Mouse (Mus musculus): Measurements from ENCODE around the gene Supt4a. TPM values are rescaled to one million over a fixed set of nuclear protein-coding genes. Genes with fewer than 3 reads are reported as not detected.
A peak's percentile ranks its signal among the peaks of the same experiment; 100 is the strongest.

The Supt4a gene
- polyA plus RNA-seq, 1 experiment, result 158 TPM

DNA sequence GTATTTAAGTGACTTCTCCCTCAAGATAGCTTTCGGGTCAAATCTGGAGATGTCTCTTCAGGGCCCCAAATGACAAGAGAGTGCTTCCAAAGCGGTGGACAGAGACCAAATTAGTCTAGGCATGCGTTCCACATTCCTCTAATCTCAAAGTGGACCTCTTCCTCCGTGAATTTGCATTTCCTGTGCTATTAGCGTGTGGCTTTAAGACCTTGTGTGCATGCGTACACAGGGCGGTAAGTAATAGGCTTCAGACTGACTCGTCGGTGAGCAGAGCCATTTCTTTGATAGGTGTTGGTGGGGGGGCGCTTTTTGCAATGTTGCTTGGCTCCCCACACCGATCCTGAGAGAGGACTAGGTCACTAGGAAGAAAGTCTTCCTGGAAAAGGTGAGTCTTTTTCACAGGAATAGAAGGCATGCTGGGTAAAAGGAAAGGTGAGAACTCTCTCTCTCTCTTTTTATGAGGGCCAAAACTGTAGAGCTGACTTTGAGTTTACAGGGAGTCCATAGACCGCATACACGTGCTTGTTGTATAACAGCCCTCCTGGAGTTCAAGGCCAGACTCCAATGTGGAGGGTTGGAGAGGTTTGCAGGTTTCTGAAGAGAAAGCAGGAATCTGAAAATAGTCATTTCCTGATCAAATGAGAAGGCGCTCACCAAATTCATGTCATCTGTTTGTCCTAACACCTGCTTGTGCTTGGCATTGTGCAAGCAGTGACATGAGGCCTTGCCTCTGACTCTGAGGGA is 35.3 kb upstream of the Supt4a start:
- H3K4me3 ChIP-seq (replicated peaks; ENCODE audit: insufficient read depth, low read depth, low read length), result no peak overlapping the region
- TF ChIP-seq CTCF (IDR thresholded peaks at IDR 0.05; ENCODE audit: borderline replicate concordance, insufficient read depth, low read depth, low read length), result no peak
- no peak for TF ChIP-seq POLR2A (IDR thresholded peaks at IDR 0.05; ENCODE audit: borderline replicate concordance, insufficient read depth, low read length)

DNA sequence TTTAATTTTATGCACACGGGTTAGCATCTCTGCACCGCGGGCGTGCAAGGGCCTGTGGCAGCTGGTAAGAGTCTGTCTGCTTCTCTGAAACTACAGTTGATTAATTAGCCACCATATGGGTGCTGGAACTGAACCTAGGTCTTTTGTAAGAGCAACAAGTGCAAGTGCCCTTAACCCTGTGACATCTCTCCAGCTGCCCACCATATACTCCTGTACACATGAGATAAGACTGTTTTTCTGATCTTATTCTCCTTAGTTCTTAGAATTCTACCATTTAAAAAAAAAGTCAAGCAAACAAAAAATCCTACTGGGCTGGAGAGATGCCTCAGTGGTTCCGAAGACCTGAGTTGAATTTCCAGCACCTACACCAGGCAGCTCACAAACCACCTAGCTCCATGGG is 33.7 kb upstream of the Supt4a start:
- Histone ChIP-seq H3K27me3 (ENCODE audit: control insufficient read depth, insufficient read depth, low read length) (no peaks in the 10 kb centered on the region), H3K27ac (ENCODE audit: insufficient read depth, low read length) (no peak overlapping the region), H3K4me3 (replicated peaks; ENCODE audit: insufficient read depth, low read depth, low read length) (no peak overlapping the region), H3K4me1 (ENCODE audit: control insufficient read depth, insufficient read depth, low read length) (no peaks in the 10 kb centered on the region)
- no peak for DNase-seq
- 53% methylated on average over 5 of the region's 5 CpGs for WGBS
- no peak for TF ChIP-seq CTCF (IDR thresholded peaks at IDR 0.05; ENCODE audit: borderline replicate concordance, insufficient read depth, low read depth, low read length)
- no peak for TF ChIP-seq POLR2A (IDR thresholded peaks at IDR 0.05; ENCODE audit: borderline replicate concordance, insufficient read depth, low read length)

More for the DNA sequence above, 35.3 kb upstream of the Supt4a start:
- Histone ChIP-seq H3K4me1 (ENCODE audit: control insufficient read depth, insufficient read depth, low read length) (no peaks in the 10 kb centered on the region), H3K27me3 (ENCODE audit: control insufficient read depth, insufficient read depth, low read length) (no peaks in the 10 kb centered on the region), H3K27ac (ENCODE audit: insufficient read depth, low read length) (no peak overlapping the region)
- no peak for DNase-seq
- 82% methylated on average over 14 of the region's 14 CpGs for WGBS

DNA sequence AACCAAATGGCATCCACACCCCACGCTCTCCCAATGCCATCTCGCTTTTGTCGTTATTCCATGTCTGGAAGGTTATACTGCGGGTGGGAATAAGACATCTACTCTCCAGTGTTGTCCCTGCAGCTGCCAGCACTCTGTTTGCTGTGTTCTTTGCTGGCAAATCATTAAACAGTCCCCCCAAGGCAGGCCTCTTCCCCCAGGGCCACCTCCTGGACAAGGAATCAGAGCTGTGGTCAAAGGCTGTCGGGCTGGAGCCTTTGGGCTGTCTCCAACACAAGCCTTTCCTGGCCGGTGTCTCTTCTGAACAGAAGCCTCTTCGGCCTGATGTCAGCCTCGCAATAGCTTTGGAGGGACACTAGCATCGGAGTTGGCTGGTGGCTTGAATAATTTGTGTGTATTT is 33.1 kb upstream of the Supt4a start:
- no peaks in the 10 kb centered on the region for H3K4me1 ChIP-seq (ENCODE audit: control insufficient read depth, insufficient read depth, low read length)
- no peaks in the 10 kb centered on the region for H3K27me3 ChIP-seq (ENCODE audit: control insufficient read depth, insufficient read depth, low read length)
- H3K27ac ChIP-seq (ENCODE audit: insufficient read depth, low read length), result no peak overlapping the region
- WGBS, result 59% methylated on average over 9 of the region's 9 CpGs
- DNase-seq, result no peak
- H3K4me3 ChIP-seq (replicated peaks; ENCODE audit: insufficient read depth, low read depth, low read length), result no peak overlapping the region
- TF ChIP-seq POLR2A (IDR thresholded peaks at IDR 0.05; ENCODE audit: borderline replicate concordance, insufficient read depth, low read length) (no peak), CTCF (IDR thresholded peaks at IDR 0.05; ENCODE audit: borderline replicate concordance, insufficient read depth, low read depth, low read length) (no peak)

DNA sequence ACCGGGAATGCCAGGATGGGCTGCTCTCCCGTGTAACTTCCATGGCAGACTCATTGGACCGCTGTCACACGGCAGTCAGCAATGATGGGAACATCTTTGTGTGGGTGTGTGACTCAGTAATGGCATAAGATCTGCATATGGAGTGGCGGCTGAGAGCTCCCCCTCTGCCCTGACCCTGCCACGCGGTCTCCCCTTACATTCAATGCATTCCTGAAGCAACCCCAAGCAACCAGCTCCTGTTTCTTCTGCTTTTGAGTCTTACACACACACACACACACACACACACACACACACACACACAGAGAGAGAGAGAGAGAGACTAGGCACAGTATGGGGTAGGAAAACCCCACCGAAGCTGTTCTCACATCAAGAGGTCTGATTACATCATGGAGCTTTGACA is 29.8 kb upstream of the Supt4a start:
- no peak overlapping the region for H3K27ac ChIP-seq (ENCODE audit: insufficient read depth, low read length)
- TF ChIP-seq POLR2A (IDR thresholded peaks at IDR 0.05; ENCODE audit: borderline replicate concordance, insufficient read depth, low read length) (no peak), CTCF (IDR thresholded peaks at IDR 0.05; ENCODE audit: borderline replicate concordance, insufficient read depth, low read depth, low read length) (no peak)
- no peak for DNase-seq
- no peaks in the 10 kb centered on the region for H3K27me3 ChIP-seq (ENCODE audit: control insufficient read depth, insufficient read depth, low read length)
- 15% methylated on average over 8 of the region's 8 CpGs for WGBS
- H3K4me3 ChIP-seq (replicated peaks; ENCODE audit: insufficient read depth, low read depth, low read length), result no peak overlapping the region
- H3K4me1 ChIP-seq (ENCODE audit: control insufficient read depth, insufficient read depth, low read length), result no peaks in the 10 kb centered on the region

DNA sequence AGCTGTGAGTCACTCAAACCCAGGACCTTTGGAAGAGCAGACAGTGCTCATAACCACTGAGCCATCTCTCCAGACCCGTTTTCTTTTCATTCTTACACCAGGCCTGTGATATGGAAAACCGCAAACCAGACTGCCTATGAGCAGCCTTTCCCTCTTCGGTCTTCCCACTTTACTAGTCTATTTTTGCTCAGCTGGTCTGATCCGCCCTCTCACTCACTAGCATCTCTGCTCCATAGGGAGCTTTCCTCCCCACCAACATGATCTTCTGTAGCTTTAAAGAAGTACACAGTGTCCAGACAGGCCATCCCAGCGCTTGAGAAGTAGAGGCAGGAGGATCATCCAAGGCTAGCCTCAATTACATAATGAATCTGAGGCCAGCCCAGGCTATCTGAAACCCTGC is 28.4 kb upstream of the Supt4a start:
- H3K4me3 ChIP-seq (replicated peaks; ENCODE audit: insufficient read depth, low read depth, low read length), result no peak overlapping the region
- H3K27ac ChIP-seq (ENCODE audit: insufficient read depth, low read length), result no peak overlapping the region
- no peaks in the 10 kb centered on the region for H3K27me3 ChIP-seq (ENCODE audit: control insufficient read depth, insufficient read depth, low read length)
- no peak for TF ChIP-seq POLR2A (IDR thresholded peaks at IDR 0.05; ENCODE audit: borderline replicate concordance, insufficient read depth, low read length)
- H3K4me1 ChIP-seq (ENCODE audit: control insufficient read depth, insufficient read depth, low read length), result no peaks in the 10 kb centered on the region
- no peak for DNase-seq
- 82% methylated on average over 5 of the region's 5 CpGs for WGBS

DNA sequence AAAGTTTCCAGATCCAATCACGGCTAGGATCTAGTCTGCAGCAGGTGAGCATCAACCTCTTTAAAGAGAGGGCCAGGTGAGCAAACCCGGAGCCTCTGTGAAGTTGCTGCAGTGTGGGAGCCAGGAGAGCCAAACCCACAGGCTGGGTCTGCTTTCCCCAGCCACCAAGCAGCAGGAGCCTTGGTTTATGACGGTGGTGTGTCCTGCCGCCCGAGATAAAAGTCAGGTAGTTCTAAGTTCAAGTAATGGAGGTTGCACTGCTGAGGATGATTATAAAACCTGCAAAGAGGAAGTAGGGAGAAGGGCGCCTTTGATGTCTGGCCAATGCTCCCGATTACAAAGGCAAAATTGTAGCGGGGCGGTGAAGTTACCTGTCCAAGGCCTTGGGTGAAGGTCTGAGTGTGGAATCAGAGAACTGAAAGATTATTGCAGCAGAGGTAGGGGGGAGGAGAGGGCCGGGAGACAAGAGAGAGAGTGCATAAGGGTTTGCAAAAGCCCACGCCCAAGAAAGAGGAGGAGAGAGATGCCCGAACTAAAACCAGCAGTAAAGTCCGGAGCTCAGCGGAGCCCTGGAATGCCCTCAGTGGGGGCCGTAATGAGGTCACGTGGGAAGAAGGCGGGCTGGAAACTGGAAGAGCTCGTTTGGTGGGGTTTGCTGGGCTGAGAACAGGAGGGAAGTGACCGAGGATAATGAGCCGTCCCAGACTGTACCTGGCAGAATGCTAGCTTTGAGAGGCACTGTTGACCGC is 27.7 kb upstream of the Supt4a start:
- Histone ChIP-seq H3K27me3 (ENCODE audit: control insufficient read depth, insufficient read depth, low read length) (no peaks in the 10 kb centered on the region), H3K27ac (ENCODE audit: insufficient read depth, low read length) (no peak overlapping the region), H3K4me3 (replicated peaks; ENCODE audit: insufficient read depth, low read depth, low read length) (peak overlapping the region; percentile 17), H3K4me1 (ENCODE audit: control insufficient read depth, insufficient read depth, low read length) (no peaks in the 10 kb centered on the region)
- WGBS, result 26% methylated on average over 21 of the region's 21 CpGs
- TF ChIP-seq CTCF (IDR thresholded peaks at IDR 0.05; ENCODE audit: borderline replicate concordance, insufficient read depth, low read depth, low read length), result no peak
- no peak for TF ChIP-seq POLR2A (IDR thresholded peaks at IDR 0.05; ENCODE audit: borderline replicate concordance, insufficient read depth, low read length)
- DNase-seq, result peak in 1 of 2 experiments; percentile 8

DNA sequence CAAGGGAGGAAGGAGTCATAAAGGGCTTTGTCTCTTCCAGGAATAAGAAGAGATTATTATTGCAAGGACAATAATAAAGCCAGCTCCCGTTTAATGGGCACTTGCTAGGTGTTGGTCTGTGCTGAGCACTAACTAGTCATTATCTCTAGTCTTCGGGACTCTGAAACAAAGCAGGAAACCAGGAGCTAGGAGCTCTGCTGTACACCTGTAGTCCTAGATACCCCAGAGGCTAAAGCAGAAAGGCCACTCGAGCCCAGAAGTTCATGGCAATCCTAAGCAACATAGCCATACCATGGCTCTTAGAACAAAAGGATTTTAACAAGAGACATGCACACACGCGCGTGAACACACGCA is 27.1 kb upstream of the Supt4a start:
- DNase-seq, result no peak
- H3K27ac ChIP-seq (ENCODE audit: insufficient read depth, low read length), result no peak overlapping the region
- WGBS, result 71% methylated on average over 7 of the region's 7 CpGs
- no peaks in the 10 kb centered on the region for H3K27me3 ChIP-seq (ENCODE audit: control insufficient read depth, insufficient read depth, low read length)
- H3K4me1 ChIP-seq (ENCODE audit: control insufficient read depth, insufficient read depth, low read length), result no peaks in the 10 kb centered on the region
- peak overlapping the region; percentile 17 for H3K4me3 ChIP-seq (replicated peaks; ENCODE audit: insufficient read depth, low read depth, low read length)
- no peak for TF ChIP-seq CTCF (IDR thresholded peaks at IDR 0.05; ENCODE audit: borderline replicate concordance, insufficient read depth, low read depth, low read length)
- TF ChIP-seq POLR2A (IDR thresholded peaks at IDR 0.05; ENCODE audit: borderline replicate concordance, insufficient read depth, low read length), result no peak

DNA sequence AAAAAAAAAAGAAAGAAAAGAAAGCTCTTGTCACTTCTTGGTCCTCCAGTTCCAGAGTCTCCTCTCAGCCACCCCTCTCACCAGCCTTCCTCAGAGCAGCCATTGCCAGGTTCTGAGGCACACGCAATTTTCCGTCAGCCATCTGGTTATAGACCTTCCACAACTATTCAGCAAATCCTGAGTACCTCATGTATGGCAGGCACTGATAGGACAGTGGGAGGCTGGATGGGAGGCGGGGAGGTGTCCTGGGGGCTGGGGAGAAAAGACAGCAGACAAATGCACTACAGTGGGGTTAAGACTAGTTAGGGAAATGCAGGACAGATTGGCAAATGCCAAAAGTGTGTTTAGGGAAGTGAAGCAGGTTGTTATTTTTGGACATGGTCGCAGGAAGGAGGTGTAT is 25.2 kb upstream of the Supt4a start:
- H3K27ac ChIP-seq (ENCODE audit: insufficient read depth, low read length), result no peak overlapping the region
- no peaks in the 10 kb centered on the region for H3K27me3 ChIP-seq (ENCODE audit: control insufficient read depth, insufficient read depth, low read length)
- no peak for DNase-seq
- H3K4me3 ChIP-seq (replicated peaks; ENCODE audit: insufficient read depth, low read depth, low read length), result no peak overlapping the region
- H3K4me1 ChIP-seq (ENCODE audit: control insufficient read depth, insufficient read depth, low read length), result no peaks in the 10 kb centered on the region
- no peak for TF ChIP-seq POLR2A (IDR thresholded peaks at IDR 0.05; ENCODE audit: borderline replicate concordance, insufficient read depth, low read length)
- no peak for TF ChIP-seq CTCF (IDR thresholded peaks at IDR 0.05; ENCODE audit: borderline replicate concordance, insufficient read depth, low read depth, low read length)
- 64% methylated on average over 4 of the region's 4 CpGs for whole genome bisulfite sequencing

Data from cerebellum, adult 2 months (tissue).